In the genomic region with DNA sequence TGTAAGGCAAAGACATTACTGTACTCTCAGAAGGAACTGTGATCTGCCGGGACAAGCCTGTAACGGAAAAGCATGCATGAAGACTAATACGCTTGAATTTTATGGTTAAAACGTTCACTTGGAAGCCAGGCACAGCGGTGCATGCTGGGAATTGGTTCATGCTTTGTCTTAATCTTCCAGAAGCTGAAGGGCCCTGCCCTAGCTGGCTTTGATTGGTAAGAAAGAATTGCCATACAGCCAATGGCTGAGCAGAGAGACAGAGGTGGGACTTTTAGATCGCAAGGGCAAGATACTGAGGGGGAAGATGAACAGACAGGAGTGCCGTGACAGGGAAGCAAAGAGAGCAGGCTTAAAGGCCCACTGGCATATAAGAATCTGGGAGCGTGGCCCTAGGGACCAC, we compare ENCODE assay signal across 17 mouse cellular contexts. TPM values are rescaled to one million over a fixed set of nuclear protein-coding genes. Genes with fewer than 3 reads are reported as not detected.
DNase-seq lines count a peak whose midpoint lies in the region; ATAC-seq lines count a peak whose summit lies in the region.
"Had no signal": no experiment of that assay in that cellular context is flagged by ENCODE, and none has a peak within 500 bp of the region (broad histone marks: within the 10 kb centered on the region; RNA-seq: fewer than 3 reads in every experiment).

No protein-coding gene starts in this region.

- H3K36me3 ChIP-seq in hindbrain, embryonic 14.5 days (replicated peaks; ENCODE audit: control insufficient read depth, insufficient read depth) = no peaks in the 10 kb centered on the region
- H3K36me3 ChIP-seq in hindbrain, embryonic 12.5 days = no peaks in the 10 kb centered on the region
- H3K36me3 ChIP-seq in neural tube, embryonic 14.5 days (ENCODE audit: control insufficient read depth, insufficient read depth, low read length) = no peaks in the 10 kb centered on the region
- H3K36me3 ChIP-seq: G1E; heart, embryonic 13.5 days had no signal

- H3K4me2 ChIP-seq in hindbrain, embryonic 14.5 days (replicated peaks) = peak overlapping the region; percentile 29
- no peak overlapping the region for H3K4me2 ChIP-seq in hindbrain, embryonic 12.5 days (replicated peaks)
- H3K4me2 ChIP-seq in neural tube, embryonic 14.5 days (ENCODE audit: low read depth, low read length) = peak overlapping the region; percentile 11; the same call in 1 of the 2 replicates
- H3K4me2 ChIP-seq: heart, embryonic 13.5 days had no signal

- 54% methylated on average over 8 of the region's 8 CpGs for WGBS in hindbrain, embryonic 14.5 days
- WGBS in hindbrain, embryonic 12.5 days = 67% methylated on average over 8 of the region's 8 CpGs
- 54% methylated on average over 8 of the region's 8 CpGs for WGBS in neural tube, embryonic 14.5 days

- H3K27ac ChIP-seq in hindbrain, embryonic 14.5 days = no peak overlapping the region
- no peak overlapping the region for H3K27ac ChIP-seq in hindbrain, embryonic 12.5 days
- H3K27ac ChIP-seq in neural tube, embryonic 14.5 days (ENCODE audit: low read depth, low read length) = no peak overlapping the region
- H3K27ac ChIP-seq: gastrocnemius, adult 2 months; heart, embryonic 13.5 days had no signal

- no peak for ATAC-seq in hindbrain, embryonic 14.5 days (ENCODE audit: low FRiP score)
- ATAC-seq in hindbrain, embryonic 12.5 days (ENCODE audit: low FRiP score) = no peak
- ATAC-seq in neural tube, embryonic 14.5 days (ENCODE audit: low read depth) = peak; percentile 71
- ATAC-seq: intestine, embryonic 16.5 days had no signal

- H3K9ac ChIP-seq in hindbrain, embryonic 14.5 days = no peak overlapping the region
- H3K9ac ChIP-seq in hindbrain, embryonic 12.5 days = no peak overlapping the region
- H3K9ac ChIP-seq in neural tube, embryonic 14.5 days (replicated peaks; ENCODE audit: low read depth, low read length) = no peak overlapping the region
- H3K9ac ChIP-seq: heart, embryonic 13.5 days had no signal

- peak; percentile 23 for DNase-seq in adrenal gland, postnatal 14 days
- DNase-seq in adrenal gland, adult 18-20 months (ENCODE audit: low spot score in 2 of 2) = no peak
- peak; percentile 50 for DNase-seq in hindbrain, embryonic 14.5 days (ENCODE audit: low spot score)
- peak; percentile 49 for DNase-seq in retina, postnatal 1 day
- no peak for DNase-seq in retina, embryonic 14.5 days (ENCODE audit: low spot score)
- DNase-seq in spleen, postnatal 4 days (ENCODE audit: low spot score in 2 of 2) = no peak
- DNase-seq: cerebellum, adult 11-12 months; gastrocnemius, adult 2 months; layer of hippocampus, adult 9-11 months; lung, postnatal 36 days had no signal

- no peak overlapping the region for H3K4me3 ChIP-seq in hindbrain, embryonic 14.5 days (replicated peaks; ENCODE audit: low read length)
- H3K4me3 ChIP-seq in hindbrain, embryonic 12.5 days = no peak overlapping the region
- no peak overlapping the region for H3K4me3 ChIP-seq in neural tube, embryonic 14.5 days (ENCODE audit: low read depth, low read length)
- H3K4me3 ChIP-seq: gastrocnemius, adult 2 months; heart, embryonic 13.5 days; myocyte had no signal

- no peaks in the 10 kb centered on the region for H3K27me3 ChIP-seq in hindbrain, embryonic 14.5 days (ENCODE audit: control insufficient read depth, insufficient read depth, low read length)
- no peaks in the 10 kb centered on the region for H3K27me3 ChIP-seq in hindbrain, embryonic 12.5 days
- H3K27me3 ChIP-seq in neural tube, embryonic 14.5 days (ENCODE audit: control insufficient read depth, insufficient read depth, low read length) = no peaks in the 10 kb centered on the region
- H3K27me3 ChIP-seq: heart, embryonic 13.5 days had no signal

- H3K4me1 ChIP-seq in hindbrain, embryonic 14.5 days (replicated peaks; ENCODE audit: control insufficient read depth, insufficient read depth, low read length) = no peaks in the 10 kb centered on the region
- H3K4me1 ChIP-seq in hindbrain, embryonic 12.5 days = no peaks in the 10 kb centered on the region
- no peaks in the 10 kb centered on the region for H3K4me1 ChIP-seq in neural tube, embryonic 14.5 days (ENCODE audit: control insufficient read depth, insufficient read depth, low read length)
- H3K4me1 ChIP-seq: heart, embryonic 13.5 days had no signal

- H3K9me3 ChIP-seq in hindbrain, embryonic 14.5 days (ENCODE audit: control insufficient read depth, low read length) = no peaks in the 10 kb centered on the region
- H3K9me3 ChIP-seq in hindbrain, embryonic 12.5 days (replicated peaks) = no peaks in the 10 kb centered on the region
- H3K9me3 ChIP-seq in neural tube, embryonic 14.5 days (ENCODE audit: control insufficient read depth, low read length) = no peaks in the 10 kb centered on the region
- H3K9me3 ChIP-seq: G1E; heart, embryonic 13.5 days had no signal

RNA-seq across cellular contexts. Expression of a gene that starts 6.8 kb away (rescaled TPM):
- total RNA-seq in adrenal gland, postnatal 14 days (2021) = 0.30 and 0.75 TPM in 2 replicates
- total RNA-seq in adrenal gland, adult 18-20 months (2021) = not detected
- 0.90 and 1.2 TPM in 2 replicates for polyA plus RNA-seq in hindbrain, embryonic 14.5 days (2014; fragmentation: Nextera tagmentation; extraction: Ambion mirVana)
- 0.89 and 2.0 TPM in 2 replicates for polyA plus RNA-seq in hindbrain, embryonic 12.5 days (2016; fragmentation: Nextera tagmentation; extraction: Ambion mirVana)
- polyA plus RNA-seq in neural tube, embryonic 14.5 days (2014; fragmentation: Nextera tagmentation; extraction: Ambion mirVana) = 0.61 and 0.94 TPM in 2 replicates
- total RNA-seq: gastrocnemius, adult 2 months; liver, adult 2 months had no signal
- polyA plus RNA-seq: G1E; liver, adult 2 months had no signal

Comparison
In these comparisons a context has a peak if more than half of its experiments do, and no peak if none do; other contexts are left out.
1. DNase-seq: peak in adrenal gland, postnatal 14 days (single experiment), hindbrain, embryonic 14.5 days (single experiment) and retina, postnatal 1 day (single experiment); none in adrenal gland, adult 18-20 months (0 of 2), retina, embryonic 14.5 days (single experiment) and spleen, postnatal 4 days (0 of 2).